Mouse (Mus musculus): ENCODE measurements around the gene Gdf10.

The Gdf10 gene

DNA sequence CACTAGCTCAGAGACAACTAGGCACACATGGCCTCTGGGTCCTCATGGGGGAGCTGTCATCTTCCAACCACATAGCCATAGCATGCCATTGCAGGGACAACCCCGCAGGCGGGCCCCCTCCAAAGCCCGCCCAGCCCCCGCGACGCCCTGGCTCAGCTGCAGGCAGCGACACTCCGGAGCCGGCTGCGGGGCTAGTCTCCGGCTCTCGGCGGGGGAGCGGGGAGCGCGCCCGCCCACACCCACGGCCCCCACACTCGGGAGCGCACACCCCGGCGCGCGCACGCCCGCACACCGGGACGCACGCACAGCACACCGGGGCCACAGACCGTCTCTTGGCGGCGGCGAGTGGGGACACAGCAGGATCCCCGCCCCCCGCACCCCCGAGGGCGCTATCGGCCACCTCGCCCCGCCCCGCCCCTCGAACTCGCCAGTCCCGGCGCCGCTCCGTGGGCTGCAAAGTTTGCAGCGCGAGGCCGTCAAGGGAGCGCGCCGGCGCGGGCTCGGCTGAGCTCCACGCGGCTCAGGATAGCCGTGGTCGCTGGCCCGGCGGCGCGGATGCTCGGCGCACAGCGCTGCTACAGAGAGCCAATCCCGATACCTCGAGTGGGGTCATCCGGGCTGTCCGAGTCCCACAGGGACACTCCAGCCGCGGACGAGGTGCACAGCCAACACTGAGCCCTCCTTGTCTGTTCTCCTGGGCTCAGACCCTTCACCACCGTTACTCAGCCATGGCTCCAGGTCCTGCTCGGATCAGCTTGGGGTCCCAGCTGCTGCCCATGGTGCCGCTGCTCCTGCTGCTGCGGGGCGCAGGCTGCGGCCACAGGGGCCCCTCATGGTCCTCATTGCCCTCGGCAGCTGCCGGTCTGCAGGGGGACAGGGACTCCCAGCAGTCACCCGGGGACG is at the start of gene Gdf10:
TSS of gene Gdf10 (plus strand) at position 420 of the 903 bp plus-strand sequence.
- DNase-seq (ENCODE audit: low spot score) = no peak

DNA sequence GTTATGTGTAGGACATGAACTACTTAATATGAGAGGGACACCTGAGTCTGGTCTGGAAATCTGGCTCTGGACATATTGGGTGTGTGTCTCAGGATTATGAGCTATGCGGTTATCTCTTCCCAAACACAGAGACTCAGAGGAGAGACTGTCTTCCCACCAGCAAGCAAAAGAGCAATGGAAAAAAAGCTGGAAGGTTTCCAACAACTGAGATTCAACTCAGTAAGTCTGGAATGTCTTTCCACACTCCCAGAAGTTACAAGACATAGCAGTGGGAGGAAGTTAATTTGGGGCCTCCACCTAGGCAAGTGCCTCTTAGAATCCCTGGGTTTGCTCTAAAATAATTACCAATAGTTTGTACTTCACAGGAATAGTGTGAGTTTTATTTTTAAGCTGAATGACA is 44.6 kb upstream of the Gdf10 start:
- no peak for DNase-seq (ENCODE audit: low spot score)

DNA sequence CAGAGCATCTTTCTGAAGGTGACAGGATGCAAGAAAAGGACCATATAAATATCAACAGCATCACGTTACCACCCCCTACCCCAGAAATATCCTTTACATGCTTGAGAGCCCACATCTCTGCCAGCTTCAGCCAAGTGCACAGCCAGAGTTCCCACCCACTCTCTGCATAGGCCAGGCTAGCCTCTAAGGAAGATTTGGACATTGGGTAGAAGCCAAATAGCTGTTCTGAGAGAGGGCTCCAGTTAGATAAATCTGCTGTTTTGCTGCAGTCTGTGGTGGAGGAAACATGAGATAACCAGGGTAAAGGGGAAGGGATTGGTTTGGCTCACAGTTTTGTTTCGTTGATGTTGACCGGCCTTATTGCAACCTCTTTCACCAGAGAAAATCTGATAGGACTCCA is 43.2 kb upstream of the Gdf10 start:
- DNase-seq (ENCODE audit: low spot score) = no peak

DNA sequence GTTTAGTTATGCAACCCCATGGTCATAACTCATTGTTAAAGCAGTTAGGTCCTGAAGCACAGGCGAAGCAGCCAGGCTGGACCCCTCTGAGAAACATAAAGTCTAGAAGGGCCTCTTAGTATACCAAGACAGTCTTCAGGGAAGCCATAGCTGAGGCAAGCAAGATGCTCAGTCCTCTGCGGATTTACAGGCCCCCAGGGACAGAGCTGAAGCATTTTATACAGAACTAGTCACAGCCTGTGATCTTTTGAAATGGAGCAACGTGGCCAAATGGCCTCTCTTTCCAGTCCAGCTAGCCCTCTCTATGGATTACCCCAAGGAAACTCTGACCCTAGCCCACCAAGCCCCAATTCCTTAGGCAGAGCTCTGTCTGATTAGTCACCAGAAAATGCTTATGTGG is 41.9 kb upstream of the Gdf10 start:
- DNase-seq (ENCODE audit: low spot score) = no peak

DNA sequence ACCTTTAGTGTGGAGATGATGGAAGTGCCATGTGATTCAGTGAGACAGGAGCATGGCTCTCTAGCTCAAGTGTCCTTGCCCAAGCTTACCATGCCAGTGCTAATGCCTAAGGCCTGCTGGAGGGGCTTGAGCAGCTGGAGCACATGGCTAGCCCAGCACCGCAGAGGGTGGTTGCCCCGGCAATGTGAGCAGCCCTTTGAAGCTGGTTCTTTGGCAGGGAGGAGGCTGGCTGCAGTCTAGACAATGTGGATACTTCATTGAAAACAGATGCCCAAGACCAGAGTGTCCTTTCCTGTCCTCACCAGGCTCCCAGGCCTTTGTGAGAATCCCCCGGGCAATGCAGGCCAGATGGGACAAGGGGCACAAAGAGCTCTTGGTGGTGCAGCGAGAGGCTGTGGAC is 40.3 kb upstream of the Gdf10 start:
- no peak for DNase-seq (ENCODE audit: low spot score)

DNA sequence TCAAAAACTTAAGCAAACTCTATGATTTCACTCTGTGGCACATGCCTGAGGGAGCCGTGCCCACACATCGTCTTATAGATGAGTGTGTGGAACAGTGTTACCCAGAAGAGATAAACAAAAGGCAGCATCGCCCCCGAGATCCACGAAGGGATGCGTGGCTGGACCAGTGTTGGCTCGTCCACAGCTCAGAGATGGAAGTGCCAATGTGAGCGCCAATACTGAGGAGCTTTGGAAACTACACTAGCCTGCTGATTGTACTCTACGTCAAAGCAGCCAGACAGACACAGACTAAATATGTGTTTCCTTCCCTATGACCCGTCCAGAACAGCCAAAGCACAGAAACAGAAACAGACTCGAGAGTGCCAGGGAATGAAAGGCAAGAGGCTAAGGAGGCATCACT is 37.9 kb upstream of the Gdf10 start:
- no peak for DNase-seq (ENCODE audit: low spot score)

DNA sequence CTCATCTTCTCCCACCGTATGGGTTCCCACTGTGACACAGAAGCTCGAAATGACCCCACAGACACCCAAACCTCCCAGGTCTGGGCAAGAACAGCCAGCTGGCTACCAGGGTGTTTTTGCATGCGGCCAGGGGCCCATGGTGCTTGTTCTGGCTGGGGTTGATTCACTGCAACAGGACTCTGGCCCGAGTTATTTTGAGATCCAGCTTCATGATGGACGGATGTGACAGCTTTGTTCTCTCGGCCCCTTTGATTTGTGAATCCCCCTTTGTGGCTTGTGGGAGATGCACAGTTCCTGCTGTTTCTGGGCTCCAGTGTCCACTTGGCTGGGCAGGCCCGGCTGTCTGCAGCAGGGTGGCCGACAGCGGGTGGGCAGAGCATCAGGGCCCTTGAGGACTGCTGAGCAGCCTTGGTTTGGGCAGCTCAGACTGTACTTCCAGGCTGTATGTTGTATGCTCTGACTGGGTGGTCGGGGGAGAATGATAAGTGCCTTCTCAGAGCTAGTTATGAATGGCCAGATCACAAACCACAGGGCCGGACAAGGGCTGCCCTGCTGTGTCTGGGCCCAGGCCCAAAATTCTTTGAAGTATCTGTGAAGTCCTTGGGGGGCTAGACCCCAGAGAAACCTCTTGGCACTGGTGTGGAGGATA is 34.9 kb upstream of the Gdf10 start:
- DNase-seq (ENCODE audit: low spot score) = no peak

DNA sequence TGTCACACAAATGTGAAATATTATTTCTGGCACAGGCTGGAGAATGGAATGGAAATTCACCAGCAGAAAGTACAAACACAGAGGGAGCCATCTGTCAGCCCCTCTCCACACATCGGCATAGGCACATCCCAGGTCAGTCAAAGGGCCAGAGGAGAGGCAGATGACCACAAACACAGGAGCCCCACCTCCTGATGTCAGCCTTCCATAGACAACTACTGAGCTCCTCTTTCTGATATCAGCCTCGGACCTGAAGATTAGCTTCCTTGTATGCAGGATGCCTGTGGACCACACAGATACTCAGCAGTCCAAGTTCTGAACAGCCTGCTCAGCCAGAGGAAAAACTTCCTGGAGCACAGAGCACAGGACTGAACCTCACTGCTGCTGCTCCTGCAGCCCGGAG is 33.4 kb upstream of the Gdf10 start:
- no peak for DNase-seq (ENCODE audit: low spot score)

DNA sequence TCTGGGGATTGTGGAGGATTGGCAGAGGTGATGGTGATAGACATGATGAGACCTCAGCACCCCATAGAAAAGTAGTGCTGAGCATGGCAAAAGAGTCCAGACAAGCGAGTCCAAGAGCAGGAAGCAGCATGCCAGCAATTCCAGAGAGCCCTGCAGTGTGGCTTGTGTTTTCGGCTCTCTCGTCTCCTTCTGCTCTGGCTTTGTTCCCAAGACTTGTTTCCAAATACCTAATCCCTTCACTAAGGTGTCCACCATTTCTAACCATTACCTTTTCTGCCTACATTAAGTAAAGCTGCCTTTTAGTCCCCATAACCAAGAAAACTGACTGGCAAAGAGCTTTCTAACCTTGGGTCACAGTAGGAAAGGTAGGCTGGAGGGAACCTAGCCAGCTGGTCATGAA is 31.9 kb upstream of the Gdf10 start:
- no peak for DNase-seq (ENCODE audit: low spot score)

DNA sequence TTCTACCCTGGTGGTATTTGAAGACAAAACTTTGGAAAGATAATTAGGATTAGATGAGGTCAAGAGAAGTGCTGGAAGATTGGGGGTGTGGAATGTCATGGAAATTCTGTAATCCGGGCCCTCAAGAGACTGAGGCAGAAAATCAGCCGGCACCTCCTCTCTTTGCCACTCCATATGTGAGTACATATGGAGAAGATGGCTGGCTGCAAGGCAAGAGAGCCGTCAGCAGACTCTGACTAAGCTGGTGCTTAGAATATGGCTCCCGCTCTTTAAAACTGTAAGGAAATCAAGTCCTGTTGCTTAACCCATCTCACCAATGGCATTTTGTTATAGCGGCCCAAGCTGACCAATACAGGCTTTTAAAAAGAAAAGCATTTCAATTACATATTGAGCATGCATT is 27.6 kb upstream of the Gdf10 start:
- no peak for DNase-seq (ENCODE audit: low spot score)

DNA sequence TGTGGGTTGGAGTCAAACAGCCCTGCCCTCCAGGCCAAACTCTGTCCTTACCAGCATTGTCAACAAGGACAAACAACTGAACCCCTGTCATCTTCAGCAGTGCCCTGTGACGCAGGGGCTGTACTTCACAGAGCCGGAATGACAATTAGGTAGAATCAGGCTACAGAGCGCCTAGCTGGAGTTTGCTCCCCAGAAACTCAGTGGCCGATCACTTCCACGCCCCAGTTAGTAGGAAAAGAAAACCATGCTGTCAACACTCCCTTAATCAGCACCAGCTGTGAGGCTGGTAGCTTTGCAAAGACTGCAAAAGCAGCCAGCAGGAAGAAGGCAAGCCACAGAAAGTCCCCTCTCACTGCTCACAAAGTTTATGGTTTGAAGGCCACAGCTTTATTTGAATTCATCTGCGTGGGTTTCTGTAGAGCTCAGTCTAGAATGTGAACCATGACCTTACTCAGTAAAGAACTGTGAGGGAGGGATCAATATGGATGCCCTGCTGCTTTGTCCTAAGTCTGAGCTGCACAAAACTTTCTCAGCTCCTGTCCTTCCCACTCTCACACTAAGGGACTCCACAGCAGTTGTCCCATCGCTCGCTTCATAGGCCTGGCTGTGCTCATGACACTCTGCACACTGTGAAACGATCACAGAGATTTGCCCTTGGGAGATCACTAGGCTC is 26.6 kb upstream of the Gdf10 start:
- no peak for DNase-seq (ENCODE audit: low spot score)

DNA sequence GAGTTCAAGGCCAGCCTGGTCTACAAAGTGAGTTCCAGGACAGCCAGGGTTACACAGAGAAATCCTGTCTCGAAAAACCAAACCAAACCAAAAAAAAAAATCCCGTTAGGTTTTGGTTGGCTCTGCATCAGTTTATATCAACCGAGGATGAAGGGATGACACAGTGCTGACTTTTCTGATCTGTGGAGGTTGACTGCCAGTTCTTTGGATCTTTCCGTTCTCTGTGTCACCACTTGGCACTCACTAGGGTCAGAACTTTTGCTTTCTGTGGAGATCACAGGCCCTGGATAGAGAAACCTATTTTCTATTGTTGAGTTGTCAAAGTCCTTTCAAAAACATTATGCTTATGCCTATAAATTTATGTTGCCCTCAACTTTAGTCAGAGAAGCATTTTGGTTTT is 20.6 kb upstream of the Gdf10 start:
- no peak for DNase-seq (ENCODE audit: low spot score)

DNA sequence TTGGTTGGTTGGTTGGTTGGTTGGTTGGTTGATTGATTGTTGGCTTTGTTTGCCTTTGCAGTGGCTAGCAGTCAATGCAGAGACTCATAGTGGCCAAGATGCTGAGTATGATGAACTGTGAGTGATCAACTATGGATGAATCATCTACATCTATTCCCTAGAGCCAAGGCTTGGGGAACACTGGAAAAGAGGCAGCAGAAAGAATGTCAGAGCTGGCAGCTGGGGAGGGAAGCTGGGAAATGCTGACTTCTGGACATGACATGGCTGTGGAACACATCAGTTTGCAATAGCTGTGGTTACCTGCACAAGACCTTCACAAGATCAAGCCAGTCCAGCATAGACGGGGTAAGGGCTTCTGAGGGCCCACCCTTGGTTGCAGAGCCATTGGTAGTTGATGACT is 20.2 kb upstream of the Gdf10 start:
- no peak for DNase-seq (ENCODE audit: low spot score)

DNA sequence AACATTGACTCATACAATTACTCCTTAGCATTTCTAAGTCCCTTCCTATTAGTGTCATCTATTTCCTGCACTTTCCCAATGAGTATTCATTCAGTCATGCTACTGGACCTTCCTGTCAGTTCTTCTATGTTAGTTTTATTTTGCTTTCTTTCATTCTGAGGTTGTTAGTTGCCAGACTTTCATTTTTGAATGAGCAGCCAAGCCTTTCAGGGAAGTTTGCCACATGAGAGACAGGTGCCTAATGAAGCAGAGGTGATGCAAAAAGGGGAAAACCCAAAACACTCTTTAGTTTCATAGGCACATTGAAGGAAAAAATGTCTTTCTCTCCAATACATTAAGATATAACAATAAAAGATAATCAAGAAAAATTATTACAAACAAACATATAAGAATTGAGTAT is 18.5 kb upstream of the Gdf10 start:
- DNase-seq (ENCODE audit: low spot score) = no peak

DNA sequence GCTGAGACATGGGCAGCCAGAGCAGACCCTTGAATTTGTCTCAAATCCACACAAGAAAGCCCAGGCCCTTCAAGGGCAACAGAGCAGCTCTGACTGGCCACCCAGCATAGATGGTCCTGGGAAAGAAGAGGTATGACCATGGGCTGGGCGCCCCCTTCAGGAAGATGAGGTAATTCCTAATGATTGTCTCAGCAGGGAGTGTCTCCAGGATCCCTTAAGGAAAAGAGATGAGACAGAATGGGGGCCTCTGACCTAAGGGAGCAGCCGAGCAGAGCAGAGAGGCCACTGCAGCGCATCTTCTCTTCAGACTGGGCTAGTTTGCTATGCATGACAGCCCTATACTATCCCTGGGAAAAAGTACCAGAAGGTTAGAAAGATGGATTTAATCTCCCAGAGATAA is 9.7 kb upstream of the Gdf10 start:
- no peak for DNase-seq (ENCODE audit: low spot score)

DNA sequence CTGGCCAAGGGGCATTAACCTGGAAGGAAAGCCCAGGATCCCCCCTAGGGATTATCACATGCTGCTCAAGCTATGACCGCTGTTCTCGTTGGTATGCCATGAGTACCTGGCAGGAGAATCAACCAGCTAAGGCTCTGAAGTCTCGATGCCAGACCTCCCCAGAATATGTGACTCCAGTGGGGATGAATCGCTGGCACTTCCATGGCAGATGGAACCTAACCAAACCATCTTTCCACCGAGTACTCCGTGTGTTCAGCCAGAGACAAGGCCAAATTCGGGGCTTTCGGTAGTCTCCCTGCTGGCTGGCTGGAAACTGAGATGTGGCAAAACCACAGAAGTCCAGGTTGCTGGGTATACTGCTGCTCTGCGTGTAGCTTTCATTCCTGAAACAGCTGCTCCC is 9.2 kb upstream of the Gdf10 start:
- DNase-seq (ENCODE audit: low spot score) = no peak

DNA sequence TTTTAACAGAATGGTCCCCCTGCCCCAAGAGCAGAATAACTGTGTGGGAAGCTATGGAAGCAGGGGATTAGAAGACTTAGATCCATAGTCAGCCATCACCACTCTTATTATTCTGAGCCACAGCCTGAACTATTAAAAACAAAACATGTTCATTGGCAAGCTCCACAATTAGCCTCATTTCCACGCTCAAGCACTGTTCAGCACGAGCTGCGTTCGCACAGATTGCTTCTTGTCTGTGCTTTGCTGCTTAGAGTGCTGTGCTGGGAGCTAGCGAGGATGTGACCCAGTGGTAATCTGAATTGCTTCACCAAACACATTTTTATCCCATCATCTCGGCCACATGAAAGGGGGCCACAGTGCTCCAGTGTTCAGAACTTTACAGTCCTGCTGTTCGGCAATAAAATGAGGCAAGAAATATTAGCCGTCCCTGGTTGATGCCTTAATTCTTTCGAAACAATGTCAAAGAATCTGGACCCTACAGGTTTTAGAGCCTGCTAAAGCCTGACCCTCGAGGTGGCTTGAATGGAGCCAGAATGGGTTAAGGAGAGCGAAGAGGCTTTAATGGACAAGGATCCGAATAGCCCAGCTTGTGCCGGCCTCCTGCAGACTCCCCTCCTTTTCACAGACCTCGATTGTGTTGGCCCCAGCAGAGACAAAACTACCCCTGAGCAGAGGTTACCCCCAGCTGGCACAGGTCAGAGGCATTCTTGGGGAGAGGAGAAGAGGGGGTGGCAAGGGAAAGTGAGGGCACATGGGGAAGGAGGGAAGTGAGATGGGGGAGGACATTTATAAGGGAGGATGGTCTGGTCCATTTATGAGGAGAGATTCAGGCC is 2.4 kb upstream of the Gdf10 start:
- DNase-seq (ENCODE audit: low spot score) = no peak

DNA sequence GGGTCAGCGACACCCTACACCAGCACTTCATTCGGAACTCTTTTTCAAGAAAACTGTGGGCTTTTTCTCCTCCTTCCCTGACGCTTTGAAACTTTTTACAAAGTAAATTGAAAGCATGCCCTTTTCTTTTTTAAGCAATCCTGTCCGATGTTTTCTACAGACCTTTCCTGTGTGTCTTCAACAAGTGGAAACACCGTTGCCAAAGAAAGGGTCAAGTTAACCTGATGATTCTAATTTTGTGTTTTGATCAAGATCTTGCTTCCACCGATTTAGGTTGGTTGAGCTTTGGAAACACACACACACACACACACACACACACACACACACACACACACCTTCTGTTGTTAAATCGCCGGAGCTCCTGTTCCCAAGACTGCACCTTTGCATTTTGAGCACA is 618 bp upstream of the Gdf10 start:
- no peak for DNase-seq (ENCODE audit: low spot score)

DNA sequence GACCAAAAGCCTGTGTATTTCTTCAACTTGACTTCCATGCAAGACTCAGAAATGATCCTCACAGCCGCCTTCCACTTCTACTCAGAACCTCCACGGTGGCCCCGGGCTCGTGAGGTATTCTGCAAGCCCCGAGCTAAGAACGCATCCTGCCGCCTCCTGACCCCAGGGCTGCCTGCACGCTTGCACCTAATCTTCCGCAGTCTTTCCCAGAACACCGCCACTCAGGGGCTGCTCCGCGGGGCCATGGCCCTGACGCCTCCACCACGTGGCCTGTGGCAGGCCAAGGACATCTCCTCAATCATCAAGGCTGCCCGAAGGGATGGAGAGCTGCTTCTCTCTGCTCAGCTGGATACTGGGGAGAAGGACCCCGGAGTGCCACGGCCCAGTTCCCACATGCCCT is 8.5 kb downstream of the Gdf10 start:
- no peak for DNase-seq (ENCODE audit: low spot score)

DNA sequence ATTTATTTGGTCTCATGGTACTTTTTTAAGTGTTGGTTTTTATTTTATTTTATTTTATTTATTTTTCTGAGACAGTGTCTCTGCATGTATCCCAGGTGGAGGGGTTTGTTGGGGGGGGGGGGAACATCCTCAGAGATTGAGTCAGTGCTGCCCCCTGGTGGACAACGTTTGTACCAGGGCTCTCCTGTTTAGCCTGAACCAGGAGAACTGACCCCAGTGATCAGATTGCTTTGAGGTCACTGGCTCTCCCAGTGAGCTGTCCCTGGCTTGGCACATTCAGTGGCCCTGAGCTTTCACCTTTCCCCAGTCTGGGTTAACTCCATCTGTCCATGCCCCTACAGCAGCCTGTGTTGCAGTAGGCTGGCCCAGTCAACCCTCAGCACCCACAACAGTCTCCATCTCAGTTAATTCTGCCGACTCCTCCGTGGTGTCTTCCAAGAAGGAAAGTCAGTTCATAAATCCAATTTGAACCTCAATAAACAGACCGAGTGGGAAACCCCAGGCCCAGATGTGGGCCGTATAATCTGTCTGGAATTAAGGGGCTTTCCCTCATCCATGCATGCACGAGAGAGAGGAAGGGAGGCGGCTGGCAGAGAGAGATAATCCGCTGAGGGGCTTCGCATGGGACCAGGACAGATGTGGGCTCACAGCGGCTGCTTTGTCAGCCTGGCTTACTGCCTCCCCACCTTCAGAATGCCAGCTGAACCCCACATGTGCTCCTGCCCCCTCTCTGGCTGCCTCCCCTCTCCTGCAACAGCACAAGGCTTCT is 9.7 kb downstream of the Gdf10 start:
- DNase-seq (ENCODE audit: low spot score) = no peak

DNA sequence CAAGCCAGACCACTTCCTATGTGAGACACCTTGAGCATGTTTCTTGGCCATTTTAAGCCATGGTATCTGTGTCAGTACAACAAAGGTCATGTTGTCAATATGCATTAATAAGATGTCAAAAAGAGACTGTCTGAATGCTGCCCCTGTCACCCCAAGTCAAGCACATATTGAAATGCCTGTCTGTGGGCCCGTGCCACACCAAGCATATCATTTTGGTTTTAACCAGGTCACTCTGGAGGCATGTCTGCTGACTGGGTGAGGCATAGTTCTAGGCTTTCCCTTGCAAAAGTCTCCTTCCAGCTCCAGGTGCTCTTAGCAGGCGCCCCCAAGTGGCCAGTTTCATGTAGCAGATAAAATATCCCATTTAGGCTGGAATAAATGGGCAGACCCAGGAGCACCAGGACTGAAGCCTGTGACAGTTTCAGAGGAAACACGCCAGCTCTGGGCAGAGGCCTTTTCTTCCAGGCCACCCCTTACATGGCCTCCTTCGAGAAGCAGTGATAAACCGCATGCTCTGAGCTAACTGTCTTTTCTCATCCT is 10.5 kb downstream of the Gdf10 start:
- DNase-seq (ENCODE audit: low spot score) = no peak

Data from yolk sac, embryonic 10.5 days (tissue).